8 mouse cellular contexts compared by ENCODE assay signal in genomic region chr8:70647343-70648163, GRCm38 (mm10). TPM values are rescaled to one million over a fixed set of nuclear protein-coding genes. Genes with fewer than 3 reads are reported as not detected.
A peak's percentile ranks its signal among the peaks of the same experiment; 100 is the strongest.
DNase-seq lines count a peak whose midpoint lies in the region; ATAC-seq and TF ChIP-seq lines count a peak whose summit lies in the region.

No protein-coding gene starts in this region.

- intact Hi-C loops in gastrocnemius, postnatal 14 days (cut with DNase I; ENCODE audit: low total_unique reads), result no loop called here

- no peak for DNase-seq in midbrain, embryonic 10.5 days (ENCODE audit: low spot score)
- no peak for DNase-seq in midbrain, postnatal 0 days (ENCODE audit: low spot score)
- DNase-seq in heart, postnatal 4 days, result peak; percentile 45
- DNase-seq in limb, embryonic 11.5 days (ENCODE audit: low spot score), result peak; percentile 70
- DNase-seq in testis, postnatal 14 days (ENCODE audit: low spot score), result no peak
- DNase-seq in right cerebral cortex, postnatal 4 days, result no peak
- no peak for DNase-seq in gastrocnemius, postnatal 14 days

- H3K9ac ChIP-seq in midbrain, postnatal 0 days (replicated peaks; ENCODE audit: low read length, poor library complexity, severe bottlenecking), result no peak overlapping the region
- peak overlapping the region; percentile 45 for H3K9ac ChIP-seq in limb, embryonic 11.5 days (ENCODE audit: low read length)
- peak overlapping the region; percentile 41 for H3K9ac ChIP-seq in stomach, embryonic 16.5 days (ENCODE audit: low read length)

- H3K27me3 ChIP-seq in midbrain, embryonic 10.5 days (ENCODE audit: low read depth, poor library complexity, severe bottlenecking), result no peaks in the 10 kb centered on the region; the same call in 1 of the 2 replicates
- no peaks in the 10 kb centered on the region for H3K27me3 ChIP-seq in midbrain, postnatal 0 days (ENCODE audit: insufficient read depth, low read length)
- H3K27me3 ChIP-seq in limb, embryonic 11.5 days (ENCODE audit: control insufficient read depth, insufficient read depth, low read length), result no peaks in the 10 kb centered on the region
- H3K27me3 ChIP-seq in stomach, embryonic 16.5 days (ENCODE audit: control insufficient read depth, insufficient read depth, low read length), result no peaks in the 10 kb centered on the region

- 0 out of 2 replicates have a peak overlapping the region, but pooled peaks have one; percentile 9 for H3K4me3 ChIP-seq in midbrain, embryonic 10.5 days
- no peak overlapping the region for H3K4me3 ChIP-seq in midbrain, postnatal 0 days (ENCODE audit: low read depth, low read length)
- no peak overlapping the region for H3K4me3 ChIP-seq in limb, embryonic 11.5 days (ENCODE audit: low read depth, low read length)
- no peak overlapping the region for H3K4me3 ChIP-seq in stomach, embryonic 16.5 days (replicated peaks; ENCODE audit: low read length)

- TF ChIP-seq CTCF in midbrain, postnatal 0 days (IDR thresholded peaks at IDR 0.05), result no peak

- peaks cover 41% of the 10 kb centered on the region for H3K4me1 ChIP-seq in midbrain, embryonic 10.5 days
- no peaks in the 10 kb centered on the region for H3K4me1 ChIP-seq in midbrain, postnatal 0 days (ENCODE audit: insufficient read depth, low read length)
- H3K4me1 ChIP-seq in limb, embryonic 11.5 days (ENCODE audit: control insufficient read depth, insufficient read depth, low read length), result peaks cover 26% of the 10 kb centered on the region
- H3K4me1 ChIP-seq in stomach, embryonic 16.5 days (ENCODE audit: control insufficient read depth, insufficient read depth, low read length), result peaks cover 27% of the 10 kb centered on the region

- no peak for ATAC-seq in midbrain, postnatal 0 days (ENCODE audit: low FRiP score)
- ATAC-seq in limb, embryonic 11.5 days (ENCODE audit: insufficient number of reproducible peaks, low FRiP score, low TSS enrichment, low read depth), result peak; percentile 48
- no peak for ATAC-seq in stomach, embryonic 16.5 days (ENCODE audit: insufficient read depth, low FRiP score)

- H3K9me3 ChIP-seq in midbrain, embryonic 10.5 days (replicated peaks), result no peaks in the 10 kb centered on the region
- no peaks in the 10 kb centered on the region for H3K9me3 ChIP-seq in midbrain, postnatal 0 days (ENCODE audit: low read length)
- H3K9me3 ChIP-seq in limb, embryonic 11.5 days (ENCODE audit: control insufficient read depth, low read length), result no peaks in the 10 kb centered on the region
- H3K9me3 ChIP-seq in stomach, embryonic 16.5 days (replicated peaks; ENCODE audit: control insufficient read depth, low read length), result no peaks in the 10 kb centered on the region

- H3K27ac ChIP-seq in midbrain, embryonic 10.5 days (replicated peaks), result peak overlapping the region; percentile 75
- H3K27ac ChIP-seq in midbrain, postnatal 0 days (ENCODE audit: low read depth, low read length), result no peak overlapping the region
- H3K27ac ChIP-seq in limb, embryonic 11.5 days (replicated peaks; ENCODE audit: low read depth, low read length), result peak overlapping the region; percentile 56
- H3K27ac ChIP-seq in stomach, embryonic 16.5 days (ENCODE audit: low read length), result peak overlapping the region; percentile 12; the same call in 1 of the 2 replicates

- H3K36me3 ChIP-seq in midbrain, embryonic 10.5 days, result peaks cover 42% of the 10 kb centered on the region
- H3K36me3 ChIP-seq in midbrain, postnatal 0 days (ENCODE audit: insufficient read depth, low read length), result peaks cover 22% of the 10 kb centered on the region
- H3K36me3 ChIP-seq in limb, embryonic 11.5 days (ENCODE audit: control insufficient read depth, insufficient read depth, low read length), result peaks cover 4% of the 10 kb centered on the region; the same call in 1 of the 2 replicates
- 0 out of 2 replicates have a peak, but pooled peaks cover 8% of the 10 kb centered on the region for H3K36me3 ChIP-seq in stomach, embryonic 16.5 days (ENCODE audit: control insufficient read depth, insufficient read depth, low read length)

- H3K4me2 ChIP-seq in midbrain, postnatal 0 days (ENCODE audit: low read depth, low read length, poor library complexity, severe bottlenecking), result no peak overlapping the region
- H3K4me2 ChIP-seq in limb, embryonic 11.5 days (ENCODE audit: low read depth, severe bottlenecking), result no peak overlapping the region
- no peak overlapping the region for H3K4me2 ChIP-seq in stomach, embryonic 16.5 days (ENCODE audit: low read depth, low read length)

- 60% methylated on average over 8 of the region's 8 CpGs for WGBS in midbrain, embryonic 10.5 days
- WGBS in midbrain, postnatal 0 days, result 64% methylated on average over 8 of the region's 8 CpGs
- 35% methylated on average over 8 of the region's 8 CpGs for WGBS in limb, embryonic 11.5 days
- 46% methylated on average over 8 of the region's 8 CpGs for WGBS in stomach, embryonic 16.5 days

RNA-seq across cellular contexts. Expression of gene Pgpep1, which starts 12.6 kb away (rescaled TPM):
- 51.8 and 89.7 TPM in 2 replicates for polyA plus RNA-seq in midbrain, embryonic 10.5 days (2016; fragmentation: Nextera tagmentation; extraction: Ambion mirVana)
- 40.2 and 60.6 TPM in 2 replicates for total RNA-seq in midbrain, postnatal 0 days (2014; rRNA removed)
- polyA plus RNA-seq in midbrain, postnatal 0 days (2015; fragmentation: Nextera tagmentation; extraction: Ambion mirVana), result 37.6 and 50.6 TPM in 2 replicates
- 10 to 100 TPM; 32.2 to 38.4 TPM for total RNA-seq in heart, postnatal 4 days (2021)
- 48.9 and 59.4 TPM in 2 replicates for polyA plus RNA-seq in limb, embryonic 11.5 days (2014; fragmentation: Nextera tagmentation; extraction: Ambion mirVana)
- 47.4 and 57.5 TPM in 2 replicates for polyA plus RNA-seq in stomach, embryonic 16.5 days (2015; fragmentation: Nextera tagmentation; extraction: Ambion mirVana)
- 10 to 100 TPM; 18.2 to 21.6 TPM for total RNA-seq in gastrocnemius, postnatal 14 days (2021)

RNA-seq across cellular contexts. Expression of gene Gdf15, which starts 15.3 kb away (rescaled TPM):
- not detected in 2 replicates for polyA plus RNA-seq in midbrain, embryonic 10.5 days (2016; fragmentation: Nextera tagmentation; extraction: Ambion mirVana)
- total RNA-seq in midbrain, postnatal 0 days (2014; rRNA removed), result 0.22 and 1.8 TPM in 2 replicates
- 0.26 and 0.32 TPM in 2 replicates for polyA plus RNA-seq in midbrain, postnatal 0 days (2015; fragmentation: Nextera tagmentation; extraction: Ambion mirVana)
- total RNA-seq in heart, postnatal 4 days (2021), result 1 to 10 TPM; 2.7 to 3.5 TPM
- 0.15 TPM in 1 of 2 replicates, not detected in the other for polyA plus RNA-seq in limb, embryonic 11.5 days (2014; fragmentation: Nextera tagmentation; extraction: Ambion mirVana)
- 0.57 and 0.60 TPM in 2 replicates for polyA plus RNA-seq in stomach, embryonic 16.5 days (2015; fragmentation: Nextera tagmentation; extraction: Ambion mirVana)
- not detected for total RNA-seq in gastrocnemius, postnatal 14 days (2021)

RNA-seq across cellular contexts. Expression of gene Lsm4, which starts 25.5 kb away (rescaled TPM):
- polyA plus RNA-seq in midbrain, embryonic 10.5 days (2016; fragmentation: Nextera tagmentation; extraction: Ambion mirVana), result 315 and 355 TPM in 2 replicates
- total RNA-seq in midbrain, postnatal 0 days (2014; rRNA removed), result 140 and 312 TPM in 2 replicates
- polyA plus RNA-seq in midbrain, postnatal 0 days (2015; fragmentation: Nextera tagmentation; extraction: Ambion mirVana), result 157 and 169 TPM in 2 replicates
- total RNA-seq in heart, postnatal 4 days (2021), result 100 to 1,000 TPM; 107 to 120 TPM
- 356 and 388 TPM in 2 replicates for polyA plus RNA-seq in limb, embryonic 11.5 days (2014; fragmentation: Nextera tagmentation; extraction: Ambion mirVana)
- 154 and 173 TPM in 2 replicates for polyA plus RNA-seq in stomach, embryonic 16.5 days (2015; fragmentation: Nextera tagmentation; extraction: Ambion mirVana)
- 10 to 100 TPM; 65.9 to 77.0 TPM for total RNA-seq in gastrocnemius, postnatal 14 days (2021)

RNA-seq across cellular contexts. Expression of gene Lrrc25, which starts 31.6 kb away (rescaled TPM):
- polyA plus RNA-seq in midbrain, embryonic 10.5 days (2016; fragmentation: Nextera tagmentation; extraction: Ambion mirVana), result 1.1 and 1.2 TPM in 2 replicates
- total RNA-seq in midbrain, postnatal 0 days (2014; rRNA removed), result 1.8 and 2.2 TPM in 2 replicates
- 0.74 and 1.4 TPM in 2 replicates for polyA plus RNA-seq in midbrain, postnatal 0 days (2015; fragmentation: Nextera tagmentation; extraction: Ambion mirVana)
- total RNA-seq in heart, postnatal 4 days (2021), result 1 to 10 TPM; 1.1 to 1.5 TPM
- polyA plus RNA-seq in limb, embryonic 11.5 days (2014; fragmentation: Nextera tagmentation; extraction: Ambion mirVana), result 0.57 TPM in 2 replicates
- polyA plus RNA-seq in stomach, embryonic 16.5 days (2015; fragmentation: Nextera tagmentation; extraction: Ambion mirVana), result 2.9 and 3.0 TPM in 2 replicates
- total RNA-seq in gastrocnemius, postnatal 14 days (2021), result under 1 TPM; 0.53 to 0.88 TPM

RNA-seq across cellular contexts. Expression of gene Ssbp4, which starts 38.9 kb away (rescaled TPM):
- polyA plus RNA-seq in midbrain, embryonic 10.5 days (2016; fragmentation: Nextera tagmentation; extraction: Ambion mirVana), result 73.3 and 78.8 TPM in 2 replicates
- total RNA-seq in midbrain, postnatal 0 days (2014; rRNA removed), result 279 and 392 TPM in 2 replicates
- polyA plus RNA-seq in midbrain, postnatal 0 days (2015; fragmentation: Nextera tagmentation; extraction: Ambion mirVana), result 230 and 247 TPM in 2 replicates
- 10 to 100 TPM; 73.8 to 78.5 TPM for total RNA-seq in heart, postnatal 4 days (2021)
- polyA plus RNA-seq in limb, embryonic 11.5 days (2014; fragmentation: Nextera tagmentation; extraction: Ambion mirVana), result 167 and 177 TPM in 2 replicates
- 65.2 and 68.3 TPM in 2 replicates for polyA plus RNA-seq in stomach, embryonic 16.5 days (2015; fragmentation: Nextera tagmentation; extraction: Ambion mirVana)
- 10 to 100 TPM; 22.9 to 25.7 TPM for total RNA-seq in gastrocnemius, postnatal 14 days (2021)

Comparison
In these comparisons a context has a peak if more than half of its experiments do, and no peak if none do; other contexts are left out.
1. DNase-seq: peak in heart, postnatal 4 days (single experiment) and limb, embryonic 11.5 days (single experiment); none in midbrain, embryonic 10.5 days (single experiment), midbrain, postnatal 0 days (single experiment), testis, postnatal 14 days (single experiment), right cerebral cortex, postnatal 4 days (single experiment) and gastrocnemius, postnatal 14 days (single experiment).